Mouse (Mus musculus): ENCODE data around the gene 4931409K22Rik.

GRCm38 (mm10) chr5:24556709-24557108 lies at the start of gene 4931409K22Rik:
- TF ChIP-seq POLR2A (IDR thresholded peaks at IDR 0.05; ENCODE audit: low read depth, low read length) (no peak), CTCF (conservative IDR thresholded peaks at IDR 0.05; ENCODE audit: insufficient read depth, insufficient read length, low read depth, low read length) (no peak)
